Mouse (Mus musculus) liver, adult (tissue): ENCODE measurements around the gene Isca1.
"Not testable (repeated sequence)": the region's sequence is repeated elsewhere in the genome, so short reads cannot be mapped to it uniquely, and the experiment has no call there.

Experiments
- GATA4 ChIP-seq: IDR thresholded peaks from 2 replicates; pipeline ENCODE4 v1.6.1; 2014; ENCODE audit warnings: mild to moderate bottlenecking, low read length; ENCODE audit not compliant: insufficient replicate concordance

The Isca1 gene

DNA sequence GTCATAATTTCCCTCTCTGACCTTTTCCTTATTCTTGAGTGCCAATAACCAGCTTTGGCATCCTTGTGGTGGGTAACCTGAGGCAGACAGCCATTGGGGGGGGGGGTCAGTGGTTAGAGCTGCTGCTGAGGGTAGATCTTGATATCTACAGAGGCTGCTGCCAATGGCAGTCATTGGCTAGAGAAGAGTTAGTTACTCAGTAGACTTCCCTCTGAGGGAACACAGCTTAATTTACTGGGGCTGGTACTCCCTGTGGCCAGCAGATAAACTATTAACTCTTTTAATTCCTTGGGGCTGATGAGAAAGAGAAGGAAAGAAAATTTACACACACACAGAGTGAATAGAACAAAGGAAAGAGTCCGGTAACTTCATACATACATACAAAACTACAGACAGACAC lies 50.1 kb downstream of the Isca1 start:
- no peak for TF ChIP-seq GATA4

GRCm38 (mm10) chr13:59713710-59714109 lies 55.9 kb downstream of the Isca1 start:
- TF ChIP-seq GATA4, result no peak

DNA sequence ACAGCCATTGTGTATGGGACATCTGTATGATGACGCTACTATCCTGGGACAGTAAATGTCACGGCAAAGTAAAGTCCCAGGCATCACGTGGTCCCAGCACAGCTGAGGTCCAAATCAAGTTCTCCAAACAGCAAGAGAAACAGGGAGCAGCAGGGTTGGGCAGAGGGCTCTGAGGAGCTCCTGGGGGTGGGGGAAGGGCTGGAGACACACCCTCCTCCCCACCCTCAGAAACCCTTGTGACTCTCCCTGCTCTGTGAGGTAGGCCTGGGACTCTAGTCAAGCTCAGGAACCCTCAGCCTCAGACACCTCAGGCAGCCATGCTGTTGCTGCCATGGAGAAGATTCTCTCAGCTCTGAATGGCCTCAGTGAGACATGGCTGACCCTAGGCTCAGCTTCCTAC lies 57.6 kb downstream of the Isca1 start, which contains the start of gene Spata31d1b:
Gene Spata31d1b (plus strand): TSS at position 301 of the 400 bp plus-strand sequence.
- TF ChIP-seq GATA4, result not testable (repeated sequence)

- no peak for TF ChIP-seq GATA4
Measured at GRCm38 (mm10) chr13:59710230-59710629, 59.4 kb downstream of the Isca1 start, which contains the start of gene Spata31d1a. TSS of gene Spata31d1a (minus strand) at chr13:59710330.
